Mouse (Mus musculus): ENCODE data around the gene Rfpl4b.
"Not testable (repeated sequence)": the region's sequence is repeated elsewhere in the genome, so short reads cannot be mapped to it uniquely, and the experiment has no call there.

Gene Rfpl4b

GRCm38 (mm10) chr10:38821679-38822078 lies at the start of gene Rfpl4b:
Gene Rfpl4b (minus strand): TSS chr10:38821779.
- DNase-seq (ENCODE audit: low spot score in 2 of 2) = no peak

GRCm38 (mm10) chr10:38855186-38855585 lies 33.6 kb upstream of the Rfpl4b start:
- no peak for DNase-seq (ENCODE audit: low spot score in 2 of 2)

GRCm38 (mm10) chr10:38850006-38850405 lies 28.4 kb upstream of the Rfpl4b start:
- not testable (repeated sequence) for DNase-seq (ENCODE audit: low spot score in 2 of 2)

- peak; percentile 20 to 71 for DNase-seq (ENCODE audit: low spot score in 2 of 2)
Observed at GRCm38 (mm10) chr10:38848884-38849499, 27.4 kb upstream of the Rfpl4b start.

- DNase-seq (ENCODE audit: low spot score in 2 of 2) = no peak
Observed at GRCm38 (mm10) chr10:38848231-38848630, 26.7 kb upstream of the Rfpl4b start.

GRCm38 (mm10) chr10:38823741-38824140 lies 2.2 kb upstream of the Rfpl4b start:
- DNase-seq (ENCODE audit: low spot score in 2 of 2) = no peak

GRCm38 (mm10) chr10:38806056-38806455 lies 15.5 kb downstream of the Rfpl4b start:
- DNase-seq (ENCODE audit: low spot score in 2 of 2) = no peak

- DNase-seq (ENCODE audit: low spot score in 2 of 2) = no peak
Observed at GRCm38 (mm10) chr10:38804047-38804446, 17.5 kb downstream of the Rfpl4b start.

GRCm38 (mm10) chr10:38803304-38803703 lies 18.3 kb downstream of the Rfpl4b start:
- DNase-seq (ENCODE audit: low spot score in 2 of 2) = no peak

- DNase-seq (ENCODE audit: low spot score in 2 of 2) = no peak
Observed at GRCm38 (mm10) chr10:38788612-38789011, 33.0 kb downstream of the Rfpl4b start.
